20 mouse cellular contexts compared by ENCODE assay signal in genomic region chr1:38401856-38402255, GRCm38 (mm10).
DNase-seq lines count a peak whose midpoint lies in the region; ATAC-seq and TF ChIP-seq lines count a peak whose summit lies in the region.
"Had no signal": no experiment of that assay in that cellular context is flagged by ENCODE, and none has a peak within 500 bp of the region (broad histone marks: within the 10 kb centered on the region; RNA-seq: fewer than 3 reads in every experiment).

No protein-coding gene starts in this region.

- H3K27me3 ChIP-seq in lung, embryonic 14.5 days (ENCODE audit: insufficient read depth, low read length): no peaks in the 10 kb centered on the region
- no peaks in the 10 kb centered on the region for H3K27me3 ChIP-seq in lung, postnatal 0 days (replicated peaks; ENCODE audit: insufficient read depth, low read length)
- H3K27me3 ChIP-seq: embryonic facial prominence, embryonic 12.5 days; Patski had no signal

- ATAC-seq in lung, embryonic 14.5 days (ENCODE audit: insufficient read depth): peak; percentile 36; the same call in 1 of the 2 replicates
- no peak for ATAC-seq in lung, postnatal 0 days
- ATAC-seq: activated CD4-positive, CD25-positive, alpha-beta regulatory T cell, adult 4 months; Patski had no signal

- DNase-seq in lung, embryonic 14.5 days: no peak
- DNase-seq in lung, postnatal 0 days (ENCODE audit: low spot score): no peak
- DNase-seq in NIH3T3 (ENCODE audit: low read depth): peak; percentile 60
- peak; percentile 43 for DNase-seq in fibroblast of lung, adult 2 months (ENCODE audit: low read depth)
- DNase-seq in mesoderm, embryonic 11.5 days (ENCODE audit: low read depth, low spot score): peak; percentile 72
- no peak for DNase-seq in c-Kit-positive CD71-positive TER-119-positive erythroid progenitor cells, embryonic 14.5 days (ENCODE audit: low spot score)
- DNase-seq in thymus, postnatal 10 days (ENCODE audit: low spot score in 2 of 2): no peak
- DNase-seq in cerebellum, adult 11-12 months: no peak
- DNase-seq: adrenal gland, postnatal 36 days; B cell, adult 2 months; cerebellum, adult 9-11 months; gastrocnemius, postnatal 14 days; kidney, adult 8-10 months; layer of hippocampus, postnatal 36 days; left cerebral cortex, postnatal 4 days; lung, adult 2 months; thymus, postnatal 14 days had no signal

- TF ChIP-seq CTCF in lung, embryonic 14.5 days (IDR thresholded peaks at IDR 0.05; ENCODE audit: low read depth): no peak
- no peak for TF ChIP-seq CTCF in lung, postnatal 0 days (IDR thresholded peaks at IDR 0.05)

- 0 out of 2 replicates have a peak, but pooled peaks cover 4% of the 10 kb centered on the region for H3K4me1 ChIP-seq in lung, embryonic 14.5 days (ENCODE audit: insufficient read depth)
- no peaks in the 10 kb centered on the region for H3K4me1 ChIP-seq in lung, postnatal 0 days (ENCODE audit: insufficient read depth, low read depth, low read length)

- WGBS in lung, embryonic 14.5 days: 35% methylated on average over 4 of the region's 4 CpGs
- 64% methylated on average over 4 of the region's 4 CpGs for WGBS in lung, postnatal 0 days

- no peak overlapping the region for H3K9ac ChIP-seq in lung, embryonic 14.5 days
- H3K9ac ChIP-seq in lung, postnatal 0 days (replicated peaks; ENCODE audit: low read depth): no peak overlapping the region
- H3K9ac ChIP-seq: embryonic facial prominence, embryonic 12.5 days had no signal

- no peaks in the 10 kb centered on the region for H3K9me3 ChIP-seq in lung, embryonic 14.5 days (ENCODE audit: low read depth, low read length)
- H3K9me3 ChIP-seq in lung, postnatal 0 days (ENCODE audit: low read length): no peaks in the 10 kb centered on the region
- H3K9me3 ChIP-seq: embryonic facial prominence, embryonic 12.5 days had no signal

- H3K4me2 ChIP-seq in lung, embryonic 14.5 days: no peak overlapping the region
- no peak overlapping the region for H3K4me2 ChIP-seq in lung, postnatal 0 days (replicated peaks; ENCODE audit: low read depth, low read length)
- H3K4me2 ChIP-seq: embryonic facial prominence, embryonic 12.5 days had no signal

- no peaks in the 10 kb centered on the region for H3K36me3 ChIP-seq in lung, embryonic 14.5 days (ENCODE audit: insufficient read depth)
- H3K36me3 ChIP-seq in lung, postnatal 0 days (ENCODE audit: insufficient read depth, low read length): no peaks in the 10 kb centered on the region
- H3K36me3 ChIP-seq: embryonic facial prominence, embryonic 12.5 days had no signal

- H3K4me3 ChIP-seq in lung, embryonic 14.5 days (ENCODE audit: low read depth, low read length): no peak overlapping the region
- no peak overlapping the region for H3K4me3 ChIP-seq in lung, postnatal 0 days (ENCODE audit: low read depth, low read length)
- H3K4me3 ChIP-seq: embryonic facial prominence, embryonic 12.5 days had no signal

- TF ChIP-seq EP300 in lung, postnatal 0 days (IDR thresholded peaks at IDR 0.05): no peak

- no peak overlapping the region for H3K27ac ChIP-seq in lung, embryonic 14.5 days (ENCODE audit: low read depth)
- H3K27ac ChIP-seq in lung, postnatal 0 days (ENCODE audit: low read length): no peak overlapping the region

Comparison
In these comparisons a context has a peak if more than half of its experiments do, and no peak if none do; other contexts are left out.
1. DNase-seq: peak in NIH3T3 (single experiment), fibroblast of lung, adult 2 months (single experiment) and mesoderm, embryonic 11.5 days (single experiment); none in lung, embryonic 14.5 days (single experiment), lung, postnatal 0 days (single experiment), c-Kit-positive CD71-positive TER-119-positive erythroid progenitor cells, embryonic 14.5 days (single experiment), thymus, postnatal 10 days (0 of 2) and cerebellum, adult 11-12 months (single experiment).